Mouse (Mus musculus) forebrain, postnatal 0 days (tissue): ENCODE data around the gene Kcnn1. TPM values are rescaled to one million over a fixed set of nuclear protein-coding genes. Genes with fewer than 3 reads are reported as not detected.

ENCODE experiments used
- ATAC-seq: fragments of 200-750 bp; cut with Nextera tagmentation; 2 replicates; pipeline ENCODE4 v1.8.0; 2017; ENCODE audit warnings: mild to moderate bottlenecking, moderate library complexity
- DNase-seq: peaks from one replicate; pipeline ENCODE4 v3.0.0-alpha.2; 2015
- H3K27ac ChIP-seq: fragments of 300-500 bp; sonication (generic); 2 replicates; pipeline ENCODE4 v1.5.1; 2014; ENCODE audit warnings: low read depth, mild to moderate bottlenecking, antibody characterized with exemption, low read length, moderate library complexity, mixed read lengths
- H3K27me3 ChIP-seq: fragments of 300-500 bp; sonication (generic); 2 replicates; pipeline ENCODE4 v1.6.1; 2014; ENCODE audit warnings: mild to moderate bottlenecking, low read length, mixed read lengths; ENCODE audit not compliant: insufficient read depth
- H3K36me3 ChIP-seq: fragments of 300-500 bp; sonication (generic); 2 replicates; pipeline ENCODE4 v1.6.1; 2014; ENCODE audit warnings: mild to moderate bottlenecking, moderate library complexity; ENCODE audit not compliant: insufficient read depth
- H3K4me1 ChIP-seq: fragments of 300-500 bp; sonication (generic); 2 replicates; pipeline ENCODE4 v1.6.1; 2014; ENCODE audit warnings: antibody characterized with exemption; ENCODE audit not compliant: insufficient read depth
- H3K4me2 ChIP-seq: fragments of 300-500 bp; sonication (generic); 2 replicates; pipeline ENCODE4 v1.6.1; 2014; ENCODE audit warnings: low read depth, mild to moderate bottlenecking, moderate library complexity
- H3K4me3 ChIP-seq: fragments of 300-500 bp; sonication (generic); 2 replicates; pipeline ENCODE4 v1.5.1; 2014; ENCODE audit warnings: low read depth, low read length, mixed read lengths
- H3K9ac ChIP-seq: fragments of 300-500 bp; sonication (generic); 2 replicates; pipeline ENCODE4 v1.6.1; 2014; ENCODE audit warnings: mild to moderate bottlenecking
- H3K9me3 ChIP-seq: fragments of 300-500 bp; sonication (generic); 2 replicates; pipeline ENCODE4 v1.6.1; 2016; ENCODE audit warnings: low read length
- CTCF ChIP-seq: sonication (generic); IDR thresholded peaks from 2 replicates; pipeline ENCODE4 v1.5.1; 2016; ENCODE audit warnings: antibody characterized with exemption, control low read depth, low read depth
- WGBS: fragments of 180-500 bp; shearing (Covaris S2); extraction: QIAGEN DNeasy Blood & Tissue Kit; methylation state at CpG from one replicate; pipeline ENCODE4 v1.1.7; 2014; 5-methylcytosine and 5-hydroxymethylcytosine counted together
- polyA plus RNA-seq: library from polyadenylated mRNA; unstranded; fragments of >200 nt; fragmentation: Nextera tagmentation; extraction: Ambion mirVana; gene quantifications from 2 replicates; pipeline ENCODE4 v1.2.1, GENCODE M21; 2015
- total RNA-seq: library from RNA; depleted of rRNA; stranded (reverse); fragments of >200 nt; gene quantifications from 2 replicates; pipeline ENCODE4 v1.2.3, GENCODE M21; 2014

Gene Kcnn1
- total and polyA plus RNA-seq, 2 experiments from 2014 or later, result 9.8 to 20.5 TPM

GRCm38 (mm10) chr8:70800648-70801047 is 62.4 kb downstream of the Kcnn1 start:
- ATAC-seq, result no peak
- H3K9me3 ChIP-seq, result no peaks in the 10 kb centered on the region
- no peak overlapping the region for H3K4me3 ChIP-seq
- DNase-seq, result no peak
- no peak overlapping the region for H3K4me2 ChIP-seq
- H3K27ac ChIP-seq, result no peak overlapping the region
- H3K4me1 ChIP-seq, result peaks cover 30% of the 10 kb centered on the region
- WGBS, result 48% methylated on average over 10 of the region's 10 CpGs
- peaks cover 14% of the 10 kb centered on the region for H3K27me3 ChIP-seq
- no peaks in the 10 kb centered on the region for H3K36me3 ChIP-seq
- H3K9ac ChIP-seq, result no peak overlapping the region
- TF ChIP-seq CTCF, result no peak

GRCm38 (mm10) chr8:70798281-70798680 is 64.8 kb downstream of the Kcnn1 start:
- ATAC-seq (no peak), DNase-seq (peak; percentile 49)
- Histone ChIP-seq H3K27me3 (peaks cover 5% of the 10 kb centered on the region), H3K9ac (peak overlapping the region; percentile 59; the same call in 1 of the 2 replicates), H3K36me3 (no peaks in the 10 kb centered on the region), H3K4me1 (peaks cover 22% of the 10 kb centered on the region), H3K27ac (no peak overlapping the region), H3K4me3 (peak overlapping the region; percentile 62), H3K9me3 (no peaks in the 10 kb centered on the region), H3K4me2 (peak overlapping the region; percentile 94)
- WGBS, result 11% methylated on average over 15 of the region's 15 CpGs
- TF ChIP-seq CTCF, result no peak

- peaks cover 28% of the 10 kb centered on the region for H3K4me1 ChIP-seq
- WGBS, result 2% methylated on average over 57 of the region's 57 CpGs
- H3K4me3 ChIP-seq, result peak overlapping the region; percentile 62
- no peaks in the 10 kb centered on the region for H3K36me3 ChIP-seq
- H3K27ac ChIP-seq, result peak overlapping the region; percentile 59
- peak overlapping the region; percentile 59 for H3K9ac ChIP-seq
- H3K27me3 ChIP-seq, result no peaks in the 10 kb centered on the region; the same call in none of the 2 replicates
- no peaks in the 10 kb centered on the region for H3K9me3 ChIP-seq
- peak overlapping the region; percentile 94 for H3K4me2 ChIP-seq
- ATAC-seq (peak; percentile 75), DNase-seq (peak; percentile 93)
- no peak for TF ChIP-seq CTCF
Measured at GRCm38 (mm10) chr8:70797081-70798070, 65.7 kb downstream of the Kcnn1 start.

GRCm38 (mm10) chr8:70796403-70797080 is 66.5 kb downstream of the Kcnn1 start:
- H3K4me1 ChIP-seq, result peaks cover 30% of the 10 kb centered on the region
- no peak for ATAC-seq
- H3K4me2 ChIP-seq, result peak overlapping the region; percentile 94
- H3K27me3 ChIP-seq, result no peaks in the 10 kb centered on the region; the same call in none of the 2 replicates
- 1% methylated on average over 52 of the region's 54 CpGs for WGBS
- H3K27ac ChIP-seq, result peak overlapping the region; percentile 59; the same call in 1 of the 2 replicates
- no peak for TF ChIP-seq CTCF
- H3K36me3 ChIP-seq, result no peaks in the 10 kb centered on the region
- no peaks in the 10 kb centered on the region for H3K9me3 ChIP-seq
- no peak for DNase-seq
- H3K4me3 ChIP-seq, result peak overlapping the region; percentile 62
- peak overlapping the region; percentile 59 for H3K9ac ChIP-seq

- no peak overlapping the region for H3K27ac ChIP-seq
- no peak for ATAC-seq
- no peak overlapping the region for H3K9ac ChIP-seq
- no peak for DNase-seq
- H3K9me3 ChIP-seq, result no peaks in the 10 kb centered on the region
- 89% methylated on average over 2 of the region's 2 CpGs for WGBS
- peak; percentile 39 for TF ChIP-seq CTCF
- H3K4me2 ChIP-seq, result no peak overlapping the region
- no peaks in the 10 kb centered on the region for H3K36me3 ChIP-seq
- H3K4me3 ChIP-seq, result no peak overlapping the region
- H3K4me1 ChIP-seq, result peaks cover 28% of the 10 kb centered on the region
- H3K27me3 ChIP-seq, result no peaks in the 10 kb centered on the region; the same call in none of the 2 replicates
Measured at GRCm38 (mm10) chr8:70795370-70795769, 67.7 kb downstream of the Kcnn1 start.

- DNase-seq, result no peak
- TF ChIP-seq CTCF, result no peak
- no peak overlapping the region for H3K9ac ChIP-seq
- H3K27me3 ChIP-seq, result no peaks in the 10 kb centered on the region; the same call in 1 of the 2 replicates
- 90% methylated on average over 2 of the region's 2 CpGs for WGBS
- H3K4me1 ChIP-seq, result peaks cover 28% of the 10 kb centered on the region
- H3K36me3 ChIP-seq, result peaks cover 5% of the 10 kb centered on the region; the same call in 1 of the 2 replicates
- H3K4me2 ChIP-seq, result no peak overlapping the region
- ATAC-seq, result no peak
- H3K27ac ChIP-seq, result 0 out of 2 replicates have a peak overlapping the region, but pooled peaks have one; percentile 9
- H3K4me3 ChIP-seq, result no peak overlapping the region
- no peaks in the 10 kb centered on the region for H3K9me3 ChIP-seq
Measured at GRCm38 (mm10) chr8:70794215-70794614, 68.8 kb downstream of the Kcnn1 start.
